Mouse (Mus musculus) CD4-positive, CD25-positive, alpha-beta regulatory T cell, adult 4 months (primary cell): ENCODE results near the gene Gm6763. TPM values are rescaled to one million over a fixed set of nuclear protein-coding genes. Genes with fewer than 3 reads are reported as not detected.
"Not testable (repeated sequence)": the region's sequence is repeated elsewhere in the genome, so short reads cannot be mapped to it uniquely, and the experiment has no call there.

Experiments used
- ATAC-seq: one replicate; pipeline ENCODE4 v1.8.0; 2017
- polyA plus RNA-seq, 2 experiments: library from polyadenylated mRNA; unstranded; fragments of 100-300 nt; shearing (Covaris generic); gene quantifications; one replicate each; pipeline ENCODE4 v1.2.1; 2017

Gene Gm6763
- not detected for polyA plus RNA-seq

DNA sequence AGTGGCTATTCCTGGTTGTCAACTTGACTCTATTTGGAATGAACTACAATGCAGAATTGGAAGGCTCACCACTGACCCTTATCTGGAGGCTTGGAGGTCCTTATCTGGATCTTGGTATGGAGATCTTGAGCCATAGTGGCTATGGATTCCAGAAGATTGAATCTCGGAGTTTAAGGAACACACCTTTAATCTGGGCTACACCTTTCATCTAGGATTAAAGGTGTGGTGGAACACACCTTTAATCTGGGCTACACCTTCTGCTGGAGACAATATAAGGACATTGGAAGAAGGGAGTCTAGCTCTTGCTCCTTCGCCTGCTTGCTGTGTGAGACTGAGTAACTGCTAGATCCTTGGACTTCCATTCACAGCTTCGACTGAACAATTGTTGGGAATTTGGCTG lies at the start of gene Gm6763:
Gm6763 (plus strand) TSS at position 301 of the 400 bp plus-strand sequence.
- ATAC-seq, result not testable (repeated sequence)

DNA sequence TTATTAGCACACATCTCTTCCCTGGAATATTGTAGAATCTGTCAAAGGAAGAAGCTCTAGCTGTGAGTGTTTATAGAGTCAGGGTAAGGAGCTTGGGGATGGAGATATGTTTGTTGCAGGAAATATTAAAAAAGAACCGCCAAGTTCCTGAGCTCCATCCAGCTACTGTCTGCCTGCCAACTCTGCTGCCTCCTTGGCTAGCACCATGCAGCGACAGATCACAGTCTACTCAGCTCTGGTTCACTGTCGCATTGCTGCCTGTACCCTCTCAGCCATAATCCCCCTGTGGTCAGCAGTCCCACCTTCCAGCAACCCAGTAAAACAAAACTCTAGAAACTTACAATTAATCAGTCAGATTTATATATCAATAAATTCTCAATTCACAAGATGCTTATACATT lies 41.3 kb upstream of the Gm6763 start:
- ATAC-seq, result no peak

DNA sequence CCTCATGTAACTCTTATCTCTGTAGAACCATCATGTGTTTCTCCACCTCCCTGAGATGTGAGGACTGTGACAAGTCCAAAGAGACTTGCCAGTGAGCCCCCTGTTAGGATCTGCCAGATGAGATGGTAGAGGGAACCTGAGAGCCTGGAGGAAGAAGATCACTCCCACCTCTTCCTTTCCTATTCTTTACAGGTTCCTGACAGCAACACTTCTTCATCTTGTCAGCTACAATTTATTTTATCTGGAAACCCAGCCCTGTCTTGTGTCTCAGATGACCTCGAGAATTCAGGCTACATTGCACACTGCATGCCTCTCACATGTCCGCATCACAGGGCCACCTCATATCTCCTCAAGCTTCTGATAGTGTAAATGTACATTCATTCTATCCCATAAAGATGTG lies 33.0 kb upstream of the Gm6763 start:
- ATAC-seq, result no peak

DNA sequence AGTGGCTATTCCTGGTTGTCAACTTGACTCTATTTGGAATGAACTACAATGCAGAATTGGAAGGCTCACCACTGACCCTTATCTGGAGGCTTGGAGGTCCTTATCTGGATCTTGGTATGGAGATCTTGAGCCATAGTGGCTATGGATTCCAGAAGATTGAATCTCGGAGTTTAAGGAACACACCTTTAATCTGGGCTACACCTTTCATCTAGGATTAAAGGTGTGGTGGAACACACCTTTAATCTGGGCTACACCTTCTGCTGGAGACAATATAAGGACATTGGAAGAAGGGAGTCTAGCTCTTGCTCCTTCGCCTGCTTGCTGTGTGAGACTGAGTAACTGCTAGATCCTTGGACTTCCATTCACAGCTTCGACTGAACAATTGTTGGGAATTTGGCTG lies 8.6 kb upstream of the Gm6763 start, which contains the start of gene Gm21293:
Gm21293 (plus strand) TSS at position 301 of the 400 bp plus-strand sequence.
- ATAC-seq, result not testable (repeated sequence)

DNA sequence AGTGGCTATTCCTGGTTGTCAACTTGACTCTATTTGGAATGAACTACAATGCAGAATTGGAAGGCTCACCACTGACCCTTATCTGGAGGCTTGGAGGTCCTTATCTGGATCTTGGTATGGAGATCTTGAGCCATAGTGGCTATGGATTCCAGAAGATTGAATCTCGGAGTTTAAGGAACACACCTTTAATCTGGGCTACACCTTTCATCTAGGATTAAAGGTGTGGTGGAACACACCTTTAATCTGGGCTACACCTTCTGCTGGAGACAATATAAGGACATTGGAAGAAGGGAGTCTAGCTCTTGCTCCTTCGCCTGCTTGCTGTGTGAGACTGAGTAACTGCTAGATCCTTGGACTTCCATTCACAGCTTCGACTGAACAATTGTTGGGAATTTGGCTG lies 8.4 kb downstream of the Gm6763 start, which contains the start of gene Gm8764:
Gm8764 (plus strand) TSS at position 301 of the 400 bp plus-strand sequence.
- ATAC-seq, result not testable (repeated sequence)

DNA sequence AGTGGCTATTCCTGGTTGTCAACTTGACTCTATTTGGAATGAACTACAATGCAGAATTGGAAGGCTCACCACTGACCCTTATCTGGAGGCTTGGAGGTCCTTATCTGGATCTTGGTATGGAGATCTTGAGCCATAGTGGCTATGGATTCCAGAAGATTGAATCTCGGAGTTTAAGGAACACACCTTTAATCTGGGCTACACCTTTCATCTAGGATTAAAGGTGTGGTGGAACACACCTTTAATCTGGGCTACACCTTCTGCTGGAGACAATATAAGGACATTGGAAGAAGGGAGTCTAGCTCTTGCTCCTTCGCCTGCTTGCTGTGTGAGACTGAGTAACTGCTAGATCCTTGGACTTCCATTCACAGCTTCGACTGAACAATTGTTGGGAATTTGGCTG lies 16.9 kb downstream of the Gm6763 start, which contains the start of gene Gm21304:
Gm21304 (plus strand) TSS at position 301 of the 400 bp plus-strand sequence.
- ATAC-seq, result not testable (repeated sequence)

DNA sequence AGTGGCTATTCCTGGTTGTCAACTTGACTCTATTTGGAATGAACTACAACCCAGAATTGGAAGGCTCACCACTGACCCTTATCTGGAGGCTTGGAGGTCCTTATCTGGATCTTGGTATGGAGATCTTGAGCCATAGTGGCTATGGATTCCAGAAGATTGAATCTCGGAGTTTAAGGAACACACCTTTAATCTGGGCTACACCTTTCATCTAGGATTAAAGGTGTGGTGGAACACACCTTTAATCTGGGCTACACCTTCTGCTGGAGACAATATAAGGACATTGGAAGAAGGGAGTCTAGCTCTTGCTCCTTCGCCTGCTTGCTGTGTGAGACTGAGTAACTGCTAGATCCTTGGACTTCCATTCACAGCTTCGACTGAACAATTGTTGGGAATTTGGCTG lies 25.4 kb downstream of the Gm6763 start, which contains the start of gene Gm21312:
Gm21312 (plus strand) TSS at position 301 of the 400 bp plus-strand sequence.
- not testable (repeated sequence) for ATAC-seq

DNA sequence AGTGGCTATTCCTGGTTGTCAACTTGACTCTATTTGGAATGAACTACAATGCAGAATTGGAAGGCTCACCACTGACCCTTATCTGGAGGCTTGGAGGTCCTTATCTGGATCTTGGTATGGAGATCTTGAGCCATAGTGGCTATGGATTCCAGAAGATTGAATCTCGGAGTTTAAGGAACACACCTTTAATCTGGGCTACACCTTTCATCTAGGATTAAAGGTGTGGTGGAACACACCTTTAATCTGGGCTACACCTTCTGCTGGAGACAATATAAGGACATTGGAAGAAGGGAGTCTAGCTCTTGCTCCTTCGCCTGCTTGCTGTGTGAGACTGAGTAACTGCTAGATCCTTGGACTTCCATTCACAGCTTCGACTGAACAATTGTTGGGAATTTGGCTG lies 33.9 kb downstream of the Gm6763 start, which contains the start of gene Gm20765:
Gm20765 (plus strand) TSS at position 301 of the 400 bp plus-strand sequence.
- not testable (repeated sequence) for ATAC-seq

DNA sequence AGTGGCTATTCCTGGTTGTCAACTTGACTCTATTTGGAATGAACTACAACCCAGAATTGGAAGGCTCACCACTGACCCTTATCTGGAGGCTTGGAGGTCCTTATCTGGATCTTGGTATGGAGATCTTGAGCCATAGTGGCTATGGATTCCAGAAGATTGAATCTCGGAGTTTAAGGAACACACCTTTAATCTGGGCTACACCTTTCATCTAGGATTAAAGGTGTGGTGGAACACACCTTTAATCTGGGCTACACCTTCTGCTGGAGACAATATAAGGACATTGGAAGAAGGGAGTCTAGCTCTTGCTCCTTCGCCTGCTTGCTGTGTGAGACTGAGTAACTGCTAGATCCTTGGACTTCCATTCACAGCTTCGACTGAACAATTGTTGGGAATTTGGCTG lies 42.4 kb downstream of the Gm6763 start, which contains the start of gene Gm4340:
Gm4340 (plus strand) TSS at position 301 of the 400 bp plus-strand sequence.
- not testable (repeated sequence) for ATAC-seq

Other genes starting within 250 kb of the Gm6763 start
- gene Gm21293, start 8.5 kb upstream of the Gm6763 start, polyA plus RNA-seq, result not detected
- not detected for gene Gm8764, start 8.5 kb downstream of the Gm6763 start, polyA plus RNA-seq
- not detected for gene Gm21304, start 17.0 kb downstream of the Gm6763 start, polyA plus RNA-seq
- not detected for gene Gm21312, start 25.5 kb downstream of the Gm6763 start, polyA plus RNA-seq
- not detected for gene Gm20765, start 34.0 kb downstream of the Gm6763 start, polyA plus RNA-seq
- gene Gm4340, start 42.5 kb downstream of the Gm6763 start, polyA plus RNA-seq, result not detected